Mouse (Mus musculus) midbrain, embryonic 14.5 days (tissue): ENCODE measurements around the gene Itgb2. TPM values are rescaled to one million over a fixed set of nuclear protein-coding genes. Genes with fewer than 3 reads are reported as not detected.

ENCODE experiments used
- ATAC-seq: fragments of 200-750 bp; cut with Nextera tagmentation; 2 replicates; pipeline ENCODE4 v1.8.0; 2017; ENCODE audit warnings: moderate number of reproducible peaks, moderate library complexity; ENCODE audit not compliant: low FRiP score, low TSS enrichment
- DNase-seq: peaks from one replicate; pipeline ENCODE4 v3.0.0-alpha.2; 2015
- H3K27ac ChIP-seq: fragments of 300-500 bp; sonication (generic); replicated peaks from 2 replicates; pipeline ENCODE4 v1.5.1; 2014; ENCODE audit warnings: mild to moderate bottlenecking, low read depth, low read length, moderate library complexity
- H3K27me3 ChIP-seq: fragments of 300-500 bp; sonication (generic); 2 replicates; pipeline ENCODE4 v1.6.1; 2014; ENCODE audit warnings: low read length, control low read depth, mixed read lengths; ENCODE audit not compliant: control insufficient read depth, insufficient read depth
- H3K36me3 ChIP-seq: fragments of 300-500 bp; sonication (generic); 2 replicates; pipeline ENCODE4 v1.6.1; 2014; ENCODE audit warnings: low read length, control low read depth; ENCODE audit not compliant: control insufficient read depth, insufficient read depth
- H3K4me1 ChIP-seq: fragments of 300-500 bp; sonication (generic); 2 replicates; pipeline ENCODE4 v1.6.1; 2014; ENCODE audit warnings: mild to moderate bottlenecking, antibody characterized with exemption, low read length, control low read depth; ENCODE audit not compliant: control insufficient read depth, insufficient read depth
- H3K4me2 ChIP-seq: fragments of 300-500 bp; sonication (generic); 2 replicates; pipeline ENCODE4 v1.6.1; 2014; ENCODE audit warnings: mild to moderate bottlenecking, low read length, moderate library complexity
- H3K4me3 ChIP-seq: fragments of 300-500 bp; sonication (generic); replicated peaks from 2 replicates; pipeline ENCODE4 v1.5.1; 2014; ENCODE audit warnings: low read depth, low read length
- H3K9ac ChIP-seq: fragments of 300-500 bp; sonication (generic); replicated peaks from 2 replicates; pipeline ENCODE4 v1.6.1; 2014; ENCODE audit warnings: mild to moderate bottlenecking, low read length, moderate library complexity
- H3K9me3 ChIP-seq: fragments of 300-500 bp; sonication (generic); 2 replicates; pipeline ENCODE4 v1.6.1; 2016; ENCODE audit warnings: low read length, control low read depth, mixed read lengths; ENCODE audit not compliant: control insufficient read depth
- WGBS: fragments of 180-500 bp; shearing (Covaris S2); extraction: QIAGEN DNeasy Blood & Tissue Kit; methylation state at CpG from one replicate; pipeline ENCODE4 v1.1.7; 2014; 5-methylcytosine and 5-hydroxymethylcytosine counted together
- polyA plus RNA-seq: library from polyadenylated mRNA; unstranded; fragments of >200 nt; fragmentation: Nextera tagmentation; extraction: Ambion mirVana; gene quantifications from 2 replicates; pipeline ENCODE4 v1.2.1, GENCODE M21; 2014

Gene Itgb2
- polyA plus RNA-seq, 1 experiment from 2014 or later, result 0.91 TPM

GRCm38 (mm10) chr10:77537215-77538209, 7.5 kb downstream of the Itgb2 start:
- DNase-seq, result no peak
- no peaks in the 10 kb centered on the region for H3K9me3 ChIP-seq
- H3K27ac ChIP-seq, result no peak overlapping the region
- no peak for ATAC-seq
- H3K4me1 ChIP-seq, result no peaks in the 10 kb centered on the region
- H3K4me2 ChIP-seq, result no peak overlapping the region
- 86% methylated on average over 11 of the region's 11 CpGs for WGBS
- H3K27me3 ChIP-seq, result no peaks in the 10 kb centered on the region
- H3K4me3 ChIP-seq, result no peak overlapping the region
- no peak overlapping the region for H3K9ac ChIP-seq
- no peaks in the 10 kb centered on the region for H3K36me3 ChIP-seq

GRCm38 (mm10) chr10:77539320-77539945, 9.4 kb downstream of the Itgb2 start:
- 87% methylated on average over 7 of the region's 7 CpGs for WGBS
- no peak overlapping the region for H3K4me2 ChIP-seq

DNA sequence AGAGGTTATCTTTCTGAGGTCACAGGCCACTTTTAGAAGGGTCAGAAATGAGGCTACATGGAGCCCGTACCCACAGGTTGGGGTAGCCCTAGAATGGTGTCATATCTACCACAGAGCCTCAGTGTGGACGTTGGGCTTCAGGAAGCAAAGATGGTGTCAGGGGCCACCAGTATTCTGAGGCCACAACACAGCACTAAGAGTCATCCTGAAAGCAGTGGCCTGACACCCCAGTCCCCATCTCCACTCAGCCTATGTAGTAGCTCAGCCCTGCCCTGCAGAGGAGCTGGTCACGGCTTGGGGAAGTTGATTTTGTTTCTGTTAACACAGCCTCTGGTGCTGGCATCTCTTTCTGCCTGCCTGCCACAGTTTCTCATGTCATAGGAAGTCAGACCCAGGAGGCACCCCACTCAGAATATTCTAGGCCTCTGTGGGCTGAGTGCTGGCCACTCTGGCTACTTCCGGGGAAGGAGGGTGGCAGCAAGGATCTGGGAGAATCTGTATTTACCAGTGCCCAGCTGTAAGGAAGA, 10.6 kb downstream of the Itgb2 start:
- Histone ChIP-seq H3K4me2 (no peak overlapping the region), H3K27ac (no peak overlapping the region), H3K27me3 (no peaks in the 10 kb centered on the region), H3K4me3 (no peak overlapping the region), H3K9me3 (no peaks in the 10 kb centered on the region), H3K4me1 (no peaks in the 10 kb centered on the region), H3K9ac (no peak overlapping the region), H3K36me3 (no peaks in the 10 kb centered on the region)
- no peak for DNase-seq
- 87% methylated on average over 4 of the region's 4 CpGs for WGBS
- no peak for ATAC-seq

More at GRCm38 (mm10) chr10:77539320-77539945, 9.4 kb downstream of the Itgb2 start:
- Histone ChIP-seq H3K27me3 (no peaks in the 10 kb centered on the region), H3K9me3 (no peaks in the 10 kb centered on the region), H3K27ac (no peak overlapping the region), H3K9ac (no peak overlapping the region), H3K36me3 (no peaks in the 10 kb centered on the region), H3K4me1 (no peaks in the 10 kb centered on the region), H3K4me3 (no peak overlapping the region)
- ATAC-seq, result no peak
- DNase-seq, result no peak

- H3K4me3 ChIP-seq, result no peak overlapping the region
- DNase-seq (no peak), ATAC-seq (no peak)
- H3K36me3 ChIP-seq, result no peaks in the 10 kb centered on the region
- H3K27me3 ChIP-seq, result no peaks in the 10 kb centered on the region
- H3K9me3 ChIP-seq, result no peaks in the 10 kb centered on the region
- no peak overlapping the region for H3K27ac ChIP-seq
- WGBS, result 80% methylated on average over 10 of the region's 10 CpGs
- no peaks in the 10 kb centered on the region for H3K4me1 ChIP-seq
- no peak overlapping the region for H3K4me2 ChIP-seq
- H3K9ac ChIP-seq, result no peak overlapping the region
Measured at GRCm38 (mm10) chr10:77541864-77542666, 12.0 kb downstream of the Itgb2 start.

GRCm38 (mm10) chr10:77543226-77543625, 13.2 kb downstream of the Itgb2 start:
- no peaks in the 10 kb centered on the region for H3K27me3 ChIP-seq
- no peaks in the 10 kb centered on the region for H3K4me1 ChIP-seq
- no peak for ATAC-seq
- no peak overlapping the region for H3K4me3 ChIP-seq
- H3K36me3 ChIP-seq, result no peaks in the 10 kb centered on the region
- WGBS, result 48% methylated on average over 7 of the region's 7 CpGs
- no peak overlapping the region for H3K9ac ChIP-seq
- no peak overlapping the region for H3K4me2 ChIP-seq
- no peak overlapping the region for H3K27ac ChIP-seq
- DNase-seq, result peak; percentile 56
- H3K9me3 ChIP-seq, result no peaks in the 10 kb centered on the region

DNA sequence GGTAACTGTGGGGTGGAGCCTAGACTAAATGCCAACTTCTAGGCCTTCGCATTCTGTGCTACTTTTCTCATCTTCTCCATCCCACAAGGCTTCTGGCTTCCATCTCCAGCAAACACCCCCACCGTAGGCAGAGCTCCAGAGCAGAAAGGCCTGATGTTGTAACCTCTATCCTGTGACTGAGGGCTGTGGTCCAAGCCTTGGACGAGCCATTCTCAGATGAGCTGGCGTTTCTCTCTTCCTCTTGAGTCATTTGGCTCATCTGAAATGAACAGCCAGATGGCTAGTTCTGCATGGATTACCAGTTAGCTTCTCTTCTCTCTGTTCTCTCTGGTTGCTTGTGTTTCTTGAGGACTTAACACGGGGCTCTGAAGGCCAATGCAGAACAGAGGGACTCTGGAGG, 14.9 kb downstream of the Itgb2 start:
- no peaks in the 10 kb centered on the region for H3K36me3 ChIP-seq
- 84% methylated on average over 5 of the region's 5 CpGs for WGBS

GRCm38 (mm10) chr10:77548576-77548975, 18.5 kb downstream of the Itgb2 start:
- WGBS, result 88% methylated on average over 10 of the region's 10 CpGs
- Histone ChIP-seq H3K4me2 (no peak overlapping the region), H3K4me1 (no peaks in the 10 kb centered on the region), H3K9me3 (no peaks in the 10 kb centered on the region), H3K27me3 (no peaks in the 10 kb centered on the region), H3K36me3 (no peaks in the 10 kb centered on the region), H3K27ac (no peak overlapping the region), H3K9ac (no peak overlapping the region), H3K4me3 (no peak overlapping the region)
- DNase-seq, result no peak
- no peak for ATAC-seq

More for the DNA sequence above, 14.9 kb downstream of the Itgb2 start:
- no peaks in the 10 kb centered on the region for H3K4me1 ChIP-seq
- H3K27me3 ChIP-seq, result no peaks in the 10 kb centered on the region
- DNase-seq, result no peak
- H3K4me3 ChIP-seq, result no peak overlapping the region
- H3K9ac ChIP-seq, result no peak overlapping the region
- H3K27ac ChIP-seq, result no peak overlapping the region
- no peak overlapping the region for H3K4me2 ChIP-seq
- no peak for ATAC-seq
- no peaks in the 10 kb centered on the region for H3K9me3 ChIP-seq

DNA sequence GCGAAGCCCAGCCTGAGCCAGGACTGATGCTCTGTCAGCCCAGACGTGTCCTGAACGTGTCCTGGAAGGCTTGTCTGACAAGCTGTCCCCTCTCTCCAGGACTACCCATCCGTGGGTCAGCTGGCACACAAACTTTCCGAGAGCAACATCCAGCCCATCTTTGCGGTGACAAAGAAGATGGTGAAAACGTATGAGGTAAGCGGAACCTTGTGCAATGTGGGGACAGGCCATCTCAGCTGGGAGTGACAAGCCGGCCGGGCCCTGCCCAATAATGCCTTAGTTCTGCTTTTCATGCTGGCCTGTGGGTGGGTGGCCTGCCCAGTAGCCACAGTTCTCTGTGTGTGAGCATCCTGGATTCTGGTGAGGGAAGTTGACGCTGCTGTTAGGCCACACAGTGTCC, 20.8 kb downstream of the Itgb2 start:
- WGBS, result 68% methylated on average over 11 of the region's 11 CpGs
- H3K27ac ChIP-seq, result no peak overlapping the region

More for the DNA sequence above, 20.8 kb downstream of the Itgb2 start:
- no peaks in the 10 kb centered on the region for H3K9me3 ChIP-seq
- H3K9ac ChIP-seq, result no peak overlapping the region
- H3K4me2 ChIP-seq, result no peak overlapping the region
- H3K27me3 ChIP-seq, result no peaks in the 10 kb centered on the region
- H3K4me3 ChIP-seq, result no peak overlapping the region
- no peak for DNase-seq
- no peaks in the 10 kb centered on the region for H3K36me3 ChIP-seq
- H3K4me1 ChIP-seq, result no peaks in the 10 kb centered on the region
- ATAC-seq, result no peak
